Mouse (Mus musculus) embryo, embryonic 11.5 days (tissue): ENCODE measurements at regions not wholly inside any gene's neighbourhood (a gene's known extent, or its start where the extent isn't known, plus 50 kb on each side); places are given as distances from the start of the nearest gene placed in this dataset.

ENCODE experiments used
- DNase-seq: peaks from one replicate; pipeline ENCODE4 v3.0.0-alpha.2; 2012; ENCODE audit warnings: low read depth, low spot score

DNA sequence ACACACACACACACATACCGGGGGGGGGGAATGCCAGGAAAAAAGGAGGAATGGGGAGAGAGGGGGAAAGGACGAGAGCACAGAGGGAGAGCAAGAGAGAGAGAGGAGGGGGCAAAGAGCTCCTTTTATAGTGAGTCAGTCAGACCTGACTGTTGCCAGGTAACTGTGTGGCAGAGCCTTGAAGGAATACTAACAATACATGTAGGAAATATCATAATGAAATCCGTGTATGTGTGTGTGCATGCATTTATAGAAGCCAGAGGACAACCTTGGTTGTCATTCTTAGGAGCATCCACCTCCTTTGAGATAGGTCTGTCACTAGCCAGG, 127.6 kb upstream of the Med14 start:
- no peak for DNase-seq

DNA sequence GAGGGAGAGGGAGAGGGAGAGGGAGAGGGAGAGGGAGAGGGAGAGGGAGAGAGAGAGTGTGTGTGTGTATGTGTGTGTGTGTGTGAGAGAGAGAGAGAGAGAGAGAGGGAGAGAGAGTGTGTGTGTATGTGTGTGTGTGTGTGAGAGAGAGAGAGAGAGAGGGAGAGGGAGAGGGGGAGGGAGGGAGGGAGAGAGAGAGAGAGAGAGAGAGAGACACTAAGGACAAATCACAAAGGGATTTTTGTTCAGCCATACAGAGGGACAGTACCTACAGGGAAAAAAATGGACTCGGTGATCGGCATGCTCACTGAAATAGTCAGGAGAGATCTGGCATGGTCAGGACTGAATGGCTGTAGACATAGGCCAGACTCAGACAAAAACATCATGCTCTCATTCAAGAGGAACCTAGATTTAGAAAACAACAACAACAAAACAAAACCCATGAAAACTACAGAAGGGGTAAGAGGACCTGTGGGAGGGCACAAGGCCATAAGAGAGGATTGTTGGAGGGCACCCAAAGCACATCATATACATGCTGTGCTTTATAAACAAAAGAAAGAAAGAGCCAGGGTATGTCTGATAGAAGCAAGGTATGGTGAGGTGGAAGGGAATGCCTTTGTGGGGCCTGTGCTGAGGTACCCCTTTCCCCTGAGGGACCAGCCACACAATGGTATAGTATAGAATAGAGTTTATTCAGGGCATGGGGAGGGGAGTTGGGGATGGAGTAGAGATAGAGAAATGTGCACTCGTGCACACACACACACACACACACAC, 127.0 kb upstream of the Med14 start:
- DNase-seq = no peak

DNA sequence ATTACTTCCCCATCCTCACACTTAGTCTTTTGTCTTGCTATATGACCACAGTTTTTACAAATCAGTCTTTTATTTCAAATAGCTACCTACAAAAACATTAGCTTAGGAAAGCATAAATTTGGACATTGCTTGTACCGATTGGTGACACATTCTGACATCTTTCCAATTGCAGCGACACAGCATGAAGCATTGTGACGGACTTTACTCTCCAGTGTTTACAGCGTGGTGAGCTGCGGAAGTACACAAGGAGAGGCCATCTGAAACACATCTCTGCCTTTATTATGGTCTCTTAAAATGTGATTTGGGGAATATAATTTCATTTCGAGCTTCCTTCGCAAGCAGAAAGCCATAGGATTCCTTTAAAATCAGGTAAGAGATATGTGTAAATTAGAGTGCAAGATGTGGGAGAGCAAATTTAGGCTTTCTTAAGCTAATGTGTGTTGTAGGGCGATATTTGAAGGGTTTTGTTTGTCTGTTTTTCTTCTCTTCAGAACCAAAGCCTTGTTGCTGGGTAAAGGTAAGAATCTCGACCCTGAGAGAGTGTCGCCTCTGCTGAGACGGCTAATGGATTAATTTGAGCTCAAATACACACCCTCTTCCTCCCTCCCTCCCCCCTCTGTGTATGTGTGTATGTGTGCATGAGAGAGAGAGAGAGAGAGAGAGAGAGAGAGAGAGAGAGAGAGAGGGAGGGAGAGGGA, 126.3 kb upstream of the Med14 start:
- DNase-seq = no peak

DNA sequence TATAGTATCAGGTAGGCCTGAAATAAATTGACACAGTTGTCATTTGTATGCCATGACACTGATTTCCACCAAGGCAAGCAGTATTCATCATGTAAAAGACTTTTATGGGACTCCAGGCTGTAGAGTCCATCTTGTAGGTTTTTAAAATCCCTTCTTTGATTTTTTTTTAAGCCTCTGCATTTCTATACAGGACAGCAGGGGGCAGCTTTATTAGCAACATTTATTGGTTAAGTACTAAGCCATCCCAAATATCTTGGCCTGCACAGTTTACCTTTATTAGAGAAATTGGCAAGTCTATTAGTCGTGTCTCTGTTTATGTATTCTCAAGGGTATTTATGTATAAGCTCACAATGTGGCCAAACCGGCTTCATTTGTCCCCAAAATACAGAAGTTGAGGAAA, 125.6 kb upstream of the Med14 start:
- no peak for DNase-seq

DNA sequence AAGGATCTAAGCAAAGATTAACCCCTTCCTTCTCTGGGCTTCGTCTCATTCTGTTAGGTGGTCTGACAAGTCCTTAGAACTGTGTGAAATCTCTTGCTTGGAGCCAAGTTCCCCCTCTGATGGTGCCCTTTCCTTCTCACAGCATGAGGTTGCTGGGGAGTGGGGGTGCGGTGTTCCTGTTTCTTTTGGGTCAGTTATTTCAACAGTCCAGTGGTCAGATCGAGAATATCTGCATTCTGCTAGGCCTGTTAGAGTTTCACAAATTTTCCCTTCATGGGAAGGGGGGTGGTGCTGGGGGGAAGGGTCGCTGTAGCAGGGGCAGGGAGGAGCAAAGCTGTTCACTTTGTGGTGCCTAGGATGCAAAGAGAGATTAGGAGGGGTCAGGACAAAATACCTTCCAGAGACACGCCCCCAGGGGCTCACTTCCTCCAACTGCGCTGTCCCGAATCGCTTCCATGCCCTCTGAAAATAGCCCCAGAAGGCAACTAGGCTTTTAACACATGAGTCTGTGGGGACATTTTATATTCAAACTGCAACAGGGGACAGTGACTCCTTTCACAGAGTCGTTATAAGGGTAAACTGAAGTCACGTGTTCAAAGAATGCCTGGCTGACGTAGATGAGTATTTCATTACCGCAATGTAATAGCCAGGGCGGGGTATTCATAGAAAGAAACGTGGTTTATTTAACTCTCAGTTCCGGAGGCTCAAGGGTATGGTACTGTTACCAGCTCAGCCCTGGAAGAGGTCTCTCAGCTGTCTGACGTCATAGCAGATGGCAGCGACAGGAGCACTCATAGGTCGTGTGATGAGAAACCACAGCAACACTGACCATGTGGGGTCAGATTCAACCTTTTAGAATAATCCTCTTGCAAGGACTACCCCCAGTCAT, 124.5 kb upstream of the Med14 start:
- no peak for DNase-seq

DNA sequence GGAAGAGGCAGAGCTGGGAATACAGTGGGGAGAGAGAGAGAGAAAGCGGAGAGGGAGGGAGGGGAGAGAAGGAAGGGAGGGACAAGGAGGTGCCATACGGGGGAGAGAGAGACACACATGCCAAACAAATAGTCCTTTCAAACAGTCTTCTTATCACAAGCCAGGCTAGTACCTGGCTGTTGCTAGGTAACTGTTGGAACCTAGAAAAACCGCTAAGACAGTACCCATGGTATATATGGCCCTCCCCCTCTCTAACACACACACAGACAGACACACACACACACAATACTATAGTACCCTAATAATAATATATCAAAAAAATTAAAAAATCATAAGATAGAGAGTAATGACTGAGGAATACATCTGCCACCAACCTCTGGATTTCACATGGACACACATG, 117.4 kb upstream of the Med14 start:
- no peak for DNase-seq

DNA sequence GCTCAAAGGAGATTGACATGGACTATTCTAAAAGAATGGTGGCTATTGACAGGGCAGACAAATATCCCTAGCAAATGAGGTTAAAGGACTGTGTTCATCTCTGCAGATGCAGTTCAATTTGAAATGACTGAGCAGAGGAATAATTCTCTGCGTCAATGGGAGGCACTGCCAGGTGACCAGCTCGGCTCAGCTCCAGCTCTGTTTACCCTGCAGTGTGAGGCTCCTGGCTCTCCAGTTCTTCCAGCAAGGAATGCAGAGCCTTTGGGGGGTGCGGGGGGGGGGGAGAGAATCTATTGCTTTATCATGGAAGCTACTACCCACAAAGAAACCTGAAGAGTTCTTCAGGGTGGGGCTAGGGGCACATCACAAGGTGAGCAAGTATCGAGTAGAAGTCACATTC, 115.6 kb upstream of the Med14 start:
- no peak for DNase-seq

DNA sequence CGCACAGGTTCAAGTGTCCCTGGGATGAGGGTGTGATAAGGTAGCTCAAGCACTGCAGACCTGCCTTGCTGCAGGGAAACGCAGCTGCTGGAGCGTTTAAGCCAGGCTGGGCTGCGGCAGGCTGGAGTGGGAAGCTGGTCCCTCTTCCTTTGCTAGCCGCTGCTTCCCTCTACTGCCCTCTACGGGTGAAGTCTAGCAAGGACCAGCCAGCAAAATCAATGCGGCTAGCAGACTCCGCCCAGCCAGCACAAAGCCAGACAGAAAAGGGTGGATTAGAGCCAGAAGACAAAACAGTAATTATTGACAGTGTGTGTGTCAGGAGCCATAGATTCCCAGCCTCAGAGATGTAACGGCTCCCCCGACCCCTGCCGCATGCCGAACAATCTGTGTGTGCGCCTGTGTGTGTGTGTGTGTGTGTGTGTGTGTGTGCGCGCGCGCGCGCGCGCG, 111.8 kb upstream of the Med14 start:
- peak; percentile 61 for DNase-seq

DNA sequence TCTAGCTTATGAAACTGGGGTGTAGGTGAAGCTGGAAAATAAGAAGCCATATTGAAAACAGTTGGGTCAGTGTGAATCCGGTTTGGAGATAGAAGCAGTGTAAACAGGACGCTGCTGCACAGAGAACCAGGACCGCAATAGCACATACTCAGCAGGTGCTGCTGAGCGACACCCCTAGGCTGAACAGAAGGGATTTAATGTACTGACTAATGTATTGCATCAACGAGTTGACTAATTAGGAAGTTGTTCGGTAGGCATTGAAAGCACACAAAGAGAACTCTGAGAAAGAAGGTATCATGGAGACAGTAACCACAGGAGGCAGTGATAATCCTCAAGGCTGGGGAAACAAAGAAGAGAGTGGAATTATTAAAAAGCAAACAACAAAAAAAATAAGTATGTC, 111.4 kb upstream of the Med14 start:
- DNase-seq = no peak

DNA sequence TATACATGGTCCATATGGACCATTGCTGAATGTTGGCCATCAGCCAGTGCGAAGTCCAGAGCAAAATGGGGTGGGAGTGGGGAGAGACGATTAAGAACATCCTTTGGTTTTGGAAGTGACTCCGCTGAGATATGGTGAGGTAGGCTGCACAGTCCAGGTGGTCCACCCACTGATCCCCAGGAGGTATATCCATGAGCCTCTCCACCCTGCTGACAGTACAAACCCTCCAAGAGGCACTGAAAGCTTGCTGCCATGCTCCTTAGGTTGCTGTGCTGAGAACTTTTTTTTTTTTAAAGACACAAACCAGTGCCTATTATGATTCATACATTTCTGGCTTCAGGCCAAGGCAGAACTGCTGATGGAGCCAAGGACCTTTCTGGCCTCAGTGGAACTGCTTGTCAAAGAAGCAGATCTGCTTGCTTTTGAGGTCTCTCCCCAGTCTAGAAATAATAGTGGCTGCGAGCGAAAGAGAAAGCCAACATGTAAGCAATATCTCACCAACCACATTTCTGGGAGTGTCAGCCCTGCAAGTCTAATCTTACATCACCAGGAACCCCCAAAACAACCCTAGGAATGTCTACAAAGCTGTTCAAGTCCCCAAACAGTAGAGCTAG, 105.1 kb upstream of the Med14 start:
- DNase-seq = no peak

DNA sequence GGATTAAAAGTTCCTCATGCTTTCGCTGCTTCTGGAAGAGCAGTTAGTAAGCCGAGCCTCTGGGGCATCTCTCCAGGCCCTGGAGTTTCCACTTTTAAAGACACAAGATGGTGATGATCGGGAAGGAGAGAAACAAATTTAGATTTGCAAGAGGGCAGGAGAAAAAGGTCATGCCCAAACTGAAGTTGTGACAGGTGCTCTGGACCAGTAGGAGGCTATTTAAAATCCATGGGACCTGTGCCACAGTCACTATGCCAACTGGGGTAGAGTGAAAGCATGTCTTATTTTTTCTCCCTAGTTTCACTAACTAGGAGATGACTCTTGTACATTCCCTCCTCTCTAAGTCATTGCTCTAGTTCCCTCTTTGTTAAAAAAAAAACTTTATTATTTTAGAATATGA, 104.3 kb upstream of the Med14 start:
- no peak for DNase-seq

DNA sequence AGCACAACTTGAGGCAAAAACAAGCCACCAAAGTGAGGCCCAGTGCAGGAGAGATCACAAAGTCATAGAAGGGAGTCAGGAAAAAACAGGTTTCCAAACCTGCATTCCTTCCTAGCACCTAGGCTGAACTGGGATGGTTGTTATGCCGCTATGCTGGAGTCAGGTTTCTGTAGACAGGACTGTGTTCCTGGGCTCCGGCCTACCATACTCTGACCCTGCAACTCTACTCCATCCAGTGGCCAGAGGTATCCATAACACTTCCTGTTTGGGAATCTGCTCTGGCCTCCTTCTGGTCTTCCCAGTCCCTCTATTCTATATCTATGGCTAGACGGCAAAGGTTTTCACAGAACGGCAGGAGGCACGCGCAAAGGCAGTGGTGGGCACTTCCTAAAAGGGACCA, 98.3 kb upstream of the Med14 start:
- no peak for DNase-seq

DNA sequence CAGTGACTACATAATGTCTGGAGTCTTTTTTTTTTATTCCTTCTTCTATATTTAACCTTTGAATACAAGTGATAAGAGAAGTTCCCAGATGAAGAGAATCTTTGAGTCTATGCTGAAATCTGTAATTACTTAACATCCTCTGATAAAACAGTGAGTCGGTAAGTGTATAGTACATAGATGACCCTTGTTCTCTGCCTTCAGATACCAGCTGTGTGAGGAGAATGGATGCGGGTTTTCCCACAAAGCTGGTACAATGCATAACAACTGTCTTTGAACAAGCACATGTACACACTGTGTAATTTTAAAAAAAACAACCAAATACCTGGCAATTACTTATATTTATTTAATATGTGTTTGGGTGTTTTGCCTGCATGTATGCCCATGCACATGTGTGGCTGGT, 96.9 kb upstream of the Med14 start:
- no peak for DNase-seq

DNA sequence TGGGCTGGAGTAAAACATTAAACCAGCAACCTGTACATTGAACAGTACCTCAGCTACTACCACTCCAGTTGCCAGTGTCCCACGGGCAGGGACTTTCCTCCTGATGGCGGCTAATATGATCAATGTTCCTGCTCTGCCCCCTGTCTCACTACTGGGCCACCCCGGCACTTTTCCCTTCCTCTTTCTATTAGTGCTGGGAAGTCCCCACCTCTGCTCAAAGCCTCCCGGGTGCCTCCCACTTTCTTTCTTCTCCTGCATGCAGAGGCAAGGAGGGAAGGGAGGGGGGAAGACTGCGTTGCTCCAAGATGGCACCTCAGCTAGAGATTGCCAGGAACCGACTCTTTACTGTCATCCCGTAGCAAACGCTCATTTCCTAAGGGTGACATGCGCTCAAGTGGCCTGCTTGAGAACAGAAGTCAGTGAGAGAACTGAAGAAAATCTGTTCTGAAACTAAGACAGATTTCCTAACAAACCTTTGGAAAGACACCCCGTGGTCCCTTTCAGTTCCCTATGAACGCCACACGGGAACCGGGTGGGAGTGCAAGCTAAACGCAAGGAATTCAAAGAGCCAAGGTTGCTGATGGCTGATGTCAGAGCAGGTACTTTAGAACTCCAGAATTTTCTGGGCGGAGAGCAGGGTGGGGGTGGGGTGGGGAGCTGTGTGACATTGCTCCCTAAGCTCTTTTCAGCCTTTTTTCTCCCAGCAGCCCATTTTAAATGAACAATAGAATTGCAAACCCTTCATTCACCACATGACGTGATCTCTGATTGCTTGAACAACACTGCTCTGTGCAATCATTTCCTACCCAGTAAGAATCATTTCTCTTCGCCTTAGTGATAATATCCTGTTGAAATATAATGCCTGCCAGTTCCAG, 96.2 kb upstream of the Med14 start:
- DNase-seq = no peak

DNA sequence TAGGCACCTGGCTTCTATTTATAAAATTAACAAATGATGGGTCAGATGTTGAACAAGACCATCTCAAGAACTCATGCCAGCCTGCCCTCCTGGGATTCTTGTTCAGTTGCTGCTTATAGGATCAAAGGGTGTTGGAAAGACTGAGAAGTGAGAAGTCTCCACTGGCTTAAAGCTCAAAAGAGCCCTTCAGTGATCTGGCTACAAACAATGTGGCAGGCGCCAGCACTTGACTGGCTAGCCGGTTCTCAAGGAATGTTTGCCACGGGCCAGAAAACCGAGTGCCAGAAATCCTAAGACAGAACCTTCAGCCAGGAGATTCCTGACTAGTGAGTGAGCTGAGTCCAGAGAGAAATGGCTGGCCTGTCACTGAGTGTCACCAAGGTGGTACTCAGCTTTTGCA, 93.6 kb upstream of the Med14 start:
- DNase-seq = no peak

DNA sequence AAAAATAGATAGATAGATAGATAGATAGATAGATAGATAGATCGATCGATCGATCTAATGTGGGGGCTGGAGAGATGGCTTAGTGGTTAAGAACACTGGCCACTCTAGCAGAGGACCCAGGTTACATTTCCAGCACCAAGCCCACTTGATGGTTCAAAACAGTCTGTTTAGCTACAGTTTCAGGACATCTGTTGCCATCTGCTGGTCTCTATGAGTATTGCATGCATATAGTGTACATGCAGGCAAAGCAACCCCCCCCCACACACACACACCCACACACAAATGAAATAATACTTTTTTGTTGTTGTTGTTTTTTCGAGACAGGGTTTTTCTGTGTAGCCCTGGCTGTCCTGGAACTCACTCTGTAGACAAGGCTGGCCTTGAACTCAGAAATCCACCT, 89.8 kb upstream of the Med14 start:
- no peak for DNase-seq

DNA sequence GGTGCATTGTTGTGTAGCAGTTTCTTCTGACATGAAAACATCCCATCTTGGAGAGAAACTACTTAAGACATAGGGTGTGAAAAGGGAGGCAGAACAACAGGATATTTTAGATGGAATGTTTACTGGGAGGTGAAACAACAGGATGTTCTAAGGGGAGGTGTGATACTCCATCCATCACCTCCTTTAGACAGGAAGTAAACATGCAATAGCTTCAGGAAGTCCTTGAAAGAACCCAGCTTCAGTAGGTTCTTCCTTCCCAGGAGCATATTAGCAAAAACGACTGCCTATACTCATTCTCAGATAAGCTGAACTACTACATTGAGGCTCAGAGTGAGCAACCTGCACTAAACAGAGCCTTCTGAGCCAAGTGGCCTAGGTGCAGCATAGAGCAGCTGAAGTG, 82.6 kb upstream of the Med14 start:
- no peak for DNase-seq

DNA sequence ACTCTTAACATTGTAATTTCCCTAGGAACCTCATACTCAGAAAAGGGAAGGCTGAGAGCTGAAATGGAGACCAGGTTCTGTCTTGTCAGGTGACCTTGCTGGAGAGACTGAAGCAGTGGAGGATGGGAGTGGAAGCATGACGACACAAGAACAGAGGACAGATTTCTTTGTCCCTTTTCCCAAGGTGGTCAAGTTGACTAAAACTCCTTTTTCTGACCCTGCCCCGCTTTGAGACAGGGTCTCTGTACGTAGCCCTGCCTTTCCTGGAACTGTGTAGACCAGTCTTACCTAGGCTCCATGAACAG, 79.1 kb upstream of the Med14 start:
- DNase-seq = no peak

DNA sequence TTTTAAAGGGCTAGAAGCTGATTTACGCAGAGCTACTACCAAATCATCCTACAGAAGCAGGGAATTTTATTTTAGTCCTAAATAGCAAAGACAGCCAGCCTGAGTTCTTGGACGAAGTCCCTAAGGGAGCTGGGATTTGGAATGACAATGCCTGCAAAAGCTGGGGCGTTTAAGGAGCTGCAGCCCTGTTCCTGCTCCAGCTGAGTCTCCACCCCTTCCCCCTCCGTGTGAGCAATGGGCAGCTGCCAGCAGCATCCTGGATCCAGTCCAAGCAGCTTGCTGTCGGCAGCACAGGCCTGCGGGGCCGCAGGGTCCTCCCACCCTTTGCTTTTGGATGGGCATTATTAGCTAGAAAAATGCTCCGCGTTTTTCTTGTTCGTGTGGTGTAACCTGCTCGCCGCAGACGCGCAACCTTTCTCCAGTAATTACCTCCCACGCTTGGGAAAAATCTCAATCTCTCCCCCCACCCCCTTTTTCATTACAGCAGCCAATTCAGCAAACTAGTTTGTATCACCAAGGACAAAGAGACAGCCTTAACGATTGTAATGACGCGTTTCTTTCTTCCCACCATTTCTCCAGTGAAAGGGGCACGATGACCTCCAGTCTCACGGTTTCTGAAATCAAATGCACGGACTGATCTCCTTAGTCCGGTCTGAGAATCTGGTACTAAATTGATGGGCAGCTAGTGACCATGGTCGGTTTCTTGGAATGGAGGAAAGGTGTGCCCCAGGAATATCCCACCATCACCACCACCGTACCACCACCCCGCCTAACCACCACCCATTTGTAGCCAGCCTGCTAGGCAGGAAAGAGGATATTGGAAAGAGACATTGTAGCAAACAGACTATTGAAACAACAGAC, 78.5 kb upstream of the Med14 start:
- DNase-seq = peak; percentile 56

DNA sequence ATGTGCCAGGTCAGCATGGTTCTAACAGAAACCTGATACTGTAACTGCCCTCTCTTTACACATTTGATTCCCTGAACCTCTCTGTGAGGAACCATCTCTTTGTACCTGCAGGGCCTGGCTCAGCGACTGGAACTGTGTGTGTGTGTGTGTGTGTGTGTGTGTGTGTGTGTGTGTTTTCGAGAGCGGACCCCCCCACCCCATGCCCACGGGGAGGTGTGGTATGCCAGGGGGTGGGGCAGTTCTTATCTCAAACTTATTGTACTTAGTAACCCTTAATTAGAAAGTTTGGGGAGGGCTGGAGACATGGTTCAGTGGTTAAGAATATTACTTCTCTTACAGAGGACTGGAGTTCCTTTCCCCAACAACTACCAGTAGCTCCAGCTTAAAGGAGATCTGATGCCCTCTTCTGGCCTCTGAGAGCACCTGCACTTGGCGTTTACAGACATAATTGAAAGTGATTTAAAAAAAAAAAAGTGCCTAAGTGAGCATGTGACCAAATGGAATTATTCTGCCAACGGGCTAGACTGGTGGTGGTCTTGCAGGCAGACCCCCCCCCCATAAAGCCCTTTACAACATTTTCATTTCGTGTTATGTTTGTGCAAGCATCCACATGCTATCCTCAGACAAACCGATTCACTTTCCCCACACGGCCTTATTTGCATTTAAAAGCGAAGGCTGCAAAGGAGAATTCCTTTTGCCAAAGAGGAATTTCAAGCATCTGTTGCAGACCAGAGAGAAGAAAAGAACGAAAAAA, 77.7 kb upstream of the Med14 start:
- peak; percentile 54 for DNase-seq
